Mouse (Mus musculus): ENCODE measurements around the gene Babam2.

DNA sequence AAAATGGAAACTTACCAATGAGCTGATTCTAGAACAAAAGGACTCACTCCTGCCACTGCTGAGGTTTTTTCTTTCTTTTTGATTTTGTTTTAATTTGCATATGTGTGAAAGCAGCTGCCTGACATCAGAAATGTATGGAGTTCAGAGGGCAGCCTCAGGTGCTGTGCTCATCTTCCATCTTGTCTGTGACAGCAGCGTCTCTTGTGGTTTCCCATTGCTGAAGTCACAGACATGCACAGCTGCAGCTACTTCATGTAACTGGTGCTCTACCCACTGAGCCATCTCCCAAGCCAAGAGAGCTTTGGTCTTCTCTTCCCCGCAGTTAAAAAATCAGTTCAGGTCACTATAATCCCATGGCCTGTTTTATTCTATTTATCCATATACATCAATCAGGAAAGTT lies 266.4 kb downstream of the Babam2 start:
- TF ChIP-seq CTCF (IDR thresholded peaks at IDR 0.05; ENCODE audit: extremely low read depth, insufficient read depth, low read length) = no peak
- no peak for TF ChIP-seq POLR2A (IDR thresholded peaks at IDR 0.05; ENCODE audit: extremely low read depth, insufficient read depth, low read length)
